Mouse (Mus musculus) midbrain, embryonic 11.5 days (tissue): ENCODE results near the gene Trim38. TPM values are rescaled to one million over a fixed set of nuclear protein-coding genes. Genes with fewer than 3 reads are reported as not detected.

Experiments used
- ATAC-seq: fragments of 200-750 bp; cut with Nextera tagmentation; 2 replicates; pipeline ENCODE4 v1.8.0; 2017; ENCODE audit warnings: moderate TSS enrichment, moderate library complexity; ENCODE audit not compliant: low FRiP score
- DNase-seq: peaks from one replicate; pipeline ENCODE4 v3.0.0; 2015; ENCODE audit warnings: low spot score; ENCODE audit errors: missing footprints
- H3K27ac ChIP-seq: fragments of 300-500 bp; sonication (generic); 2 replicates; pipeline ENCODE4 v1.5.1; 2014; ENCODE audit warnings: low read depth, low read length
- H3K27me3 ChIP-seq: fragments of 300-500 bp; sonication (generic); 2 replicates; pipeline ENCODE4 v1.6.1; 2014; ENCODE audit warnings: mild to moderate bottlenecking, low read length, moderate library complexity, mixed read lengths; ENCODE audit not compliant: control insufficient read depth, insufficient read depth
- H3K36me3 ChIP-seq: fragments of 300-500 bp; sonication (generic); 2 replicates; pipeline ENCODE4 v1.6.1; 2014; ENCODE audit warnings: mild to moderate bottlenecking, low read length, moderate library complexity, mixed read lengths; ENCODE audit not compliant: control insufficient read depth, insufficient read depth
- H3K4me1 ChIP-seq: fragments of 300-500 bp; sonication (generic); 2 replicates; pipeline ENCODE4 v1.6.1; 2014; ENCODE audit warnings: low read length; ENCODE audit not compliant: control insufficient read depth, insufficient read depth
- H3K4me2 ChIP-seq: fragments of 300-500 bp; sonication (generic); 2 replicates; pipeline ENCODE4 v1.6.1; 2014; ENCODE audit warnings: mild to moderate bottlenecking, moderate library complexity
- H3K4me3 ChIP-seq: fragments of 300-500 bp; sonication (generic); 2 replicates; pipeline ENCODE4 v1.5.1; 2014; ENCODE audit warnings: low read depth, low read length
- H3K9ac ChIP-seq: fragments of 300-500 bp; sonication (generic); 2 replicates; pipeline ENCODE4 v1.6.1; 2014; ENCODE audit warnings: low read length
- H3K9me3 ChIP-seq: fragments of 300-500 bp; sonication (generic); 2 replicates; pipeline ENCODE4 v1.6.1; 2016; ENCODE audit warnings: low read length; ENCODE audit not compliant: control insufficient read depth
- WGBS: fragments of 180-500 bp; shearing (Covaris S2); extraction: QIAGEN DNeasy Blood & Tissue Kit; methylation state at CpG from one replicate; pipeline ENCODE4 v1.1.7; 2014; 5-methylcytosine and 5-hydroxymethylcytosine counted together
- polyA plus RNA-seq: library from polyadenylated mRNA; unstranded; fragments of >200 nt; fragmentation: Nextera tagmentation; extraction: Ambion mirVana; gene quantifications from 2 replicates; pipeline ENCODE4 v1.2.1, GENCODE M21; 2014

The Trim38 gene
- polyA plus RNA-seq, 1 experiment from 2014 or later = not detected

DNA sequence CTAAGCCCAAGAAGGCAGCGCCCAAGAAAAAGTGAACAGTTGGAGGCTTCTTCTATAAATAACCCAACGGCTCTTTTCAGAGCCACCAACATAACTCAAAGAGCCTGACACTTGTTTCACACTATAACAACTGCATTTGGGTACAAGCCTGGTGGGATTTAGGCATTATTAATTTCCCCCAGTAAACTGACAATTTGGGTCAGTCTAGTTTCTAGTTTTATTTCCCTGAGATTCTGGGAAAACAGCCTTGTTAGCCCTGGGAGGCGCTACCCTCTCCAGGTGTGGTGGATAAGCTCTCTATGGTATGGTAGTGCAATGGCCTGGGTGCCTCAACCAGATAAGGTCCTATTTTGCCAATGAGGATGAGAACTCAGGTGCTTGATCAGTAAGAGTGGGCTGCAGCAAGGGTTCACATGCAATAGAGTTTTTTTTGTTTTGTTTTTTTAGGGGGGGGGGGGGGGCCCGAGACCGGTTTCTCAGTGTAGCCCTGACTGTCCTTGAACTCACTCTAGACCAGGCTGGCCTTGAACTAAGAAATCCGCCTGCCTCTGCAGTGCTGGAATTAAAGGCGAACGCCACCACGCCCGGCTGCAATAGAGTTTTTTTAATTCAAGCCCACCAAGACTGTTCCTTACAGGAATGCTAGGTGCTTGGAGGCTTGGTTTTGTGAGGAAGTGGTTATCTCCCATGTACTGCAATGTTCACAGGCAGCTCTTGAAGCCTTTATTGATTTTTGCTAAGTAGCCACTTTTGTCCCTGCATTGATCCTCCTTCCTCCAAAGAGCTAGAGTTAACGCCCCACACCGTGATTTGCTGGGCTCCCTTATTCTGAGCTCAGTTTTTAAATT lies 5.2 kb upstream of the Trim38 start:
- H3K9ac ChIP-seq = peak overlapping the region; percentile 77
- 25% methylated on average over 12 of the region's 12 CpGs for WGBS
- no peaks in the 10 kb centered on the region for H3K27me3 ChIP-seq
- peaks cover 23% of the 10 kb centered on the region for H3K4me1 ChIP-seq
- no peak for ATAC-seq
- peak; percentile 94 for DNase-seq
- H3K36me3 ChIP-seq = no peaks in the 10 kb centered on the region
- H3K27ac ChIP-seq = peak overlapping the region; percentile 83
- no peaks in the 10 kb centered on the region for H3K9me3 ChIP-seq
- peak overlapping the region; percentile 82 for H3K4me2 ChIP-seq
- H3K4me3 ChIP-seq = peak overlapping the region; percentile 52

GRCm38 (mm10) chr13:23765172-23765513 lies 4.6 kb upstream of the Trim38 start:
- no peaks in the 10 kb centered on the region for H3K36me3 ChIP-seq
- H3K27ac ChIP-seq = no peak overlapping the region
- DNase-seq = no peak
- 74% methylated on average over 1 of the region's 1 CpGs for WGBS
- H3K27me3 ChIP-seq = no peaks in the 10 kb centered on the region
- ATAC-seq = no peak
- peaks cover 18% of the 10 kb centered on the region for H3K4me1 ChIP-seq
- no peak overlapping the region for H3K9ac ChIP-seq
- no peaks in the 10 kb centered on the region for H3K9me3 ChIP-seq
- no peak overlapping the region for H3K4me2 ChIP-seq
- H3K4me3 ChIP-seq = no peak overlapping the region

GRCm38 (mm10) chr13:23766772-23767171 lies 2.9 kb upstream of the Trim38 start:
- Histone ChIP-seq H3K9ac (no peak overlapping the region), H3K4me1 (peaks cover 11% of the 10 kb centered on the region), H3K36me3 (no peaks in the 10 kb centered on the region), H3K4me3 (no peak overlapping the region), H3K27ac (no peak overlapping the region), H3K27me3 (no peaks in the 10 kb centered on the region), H3K9me3 (no peaks in the 10 kb centered on the region), H3K4me2 (no peak overlapping the region)
- ATAC-seq (no peak), DNase-seq (no peak)

DNA sequence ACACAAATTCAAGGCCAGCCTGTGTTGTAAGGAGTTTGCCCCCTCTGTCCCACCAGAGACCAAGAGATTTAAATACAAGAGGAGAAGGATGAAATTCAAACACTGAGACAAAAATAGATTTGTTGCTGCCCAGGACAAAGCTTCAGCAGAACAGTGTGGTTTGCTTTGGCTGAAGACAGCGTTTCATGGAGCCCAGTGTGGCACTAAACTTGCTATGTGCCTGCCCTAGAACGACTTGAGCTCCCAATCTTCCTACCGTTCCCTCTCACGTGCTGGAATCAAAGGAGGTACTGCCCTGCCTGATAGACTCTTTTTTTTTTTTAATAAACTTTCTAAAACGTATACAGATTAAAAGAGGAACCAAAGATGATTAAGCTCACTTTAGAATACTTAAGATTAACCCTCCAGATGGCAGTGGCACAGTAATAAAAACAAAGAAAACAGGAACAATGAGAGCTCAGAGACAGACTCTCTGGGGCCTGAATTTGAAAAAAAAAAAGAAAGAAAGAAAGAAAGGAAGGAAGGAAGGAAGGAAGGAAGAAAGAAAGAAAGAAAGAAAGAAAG lies 797 bp upstream of the Trim38 start:
- Histone ChIP-seq H3K4me1 (peaks cover 6% of the 10 kb centered on the region), H3K27me3 (no peaks in the 10 kb centered on the region), H3K9me3 (no peaks in the 10 kb centered on the region), H3K4me3 (no peak overlapping the region), H3K27ac (no peak overlapping the region), H3K9ac (no peak overlapping the region), H3K4me2 (no peak overlapping the region), H3K36me3 (no peaks in the 10 kb centered on the region)
- 47% methylated on average over 5 of the region's 5 CpGs for WGBS
- ATAC-seq (no peak), DNase-seq (no peak)

- 25% methylated on average over 21 of the region's 21 CpGs for WGBS
- H3K36me3 ChIP-seq = no peaks in the 10 kb centered on the region
- H3K4me2 ChIP-seq = peak overlapping the region; percentile 28
- H3K27ac ChIP-seq = no peak overlapping the region
- peak; percentile 97 for ATAC-seq
- no peak overlapping the region for H3K4me3 ChIP-seq
- no peaks in the 10 kb centered on the region for H3K9me3 ChIP-seq
- peak; percentile 90 for DNase-seq
- no peak overlapping the region for H3K9ac ChIP-seq
- no peaks in the 10 kb centered on the region for H3K27me3 ChIP-seq
- no peaks in the 10 kb centered on the region for H3K4me1 ChIP-seq
These were observed 3.0 kb downstream of the Trim38 start for GRCm38 (mm10) chr13:23772561-23773313.

GRCm38 (mm10) chr13:23778339-23778738 lies 8.6 kb downstream of the Trim38 start:
- Histone ChIP-seq H3K9ac (no peak overlapping the region), H3K9me3 (no peaks in the 10 kb centered on the region), H3K27me3 (no peaks in the 10 kb centered on the region), H3K4me3 (no peak overlapping the region), H3K4me2 (no peak overlapping the region), H3K36me3 (no peaks in the 10 kb centered on the region), H3K4me1 (no peaks in the 10 kb centered on the region), H3K27ac (no peak overlapping the region)
- DNase-seq = no peak
- 96% methylated on average over 7 of the region's 7 CpGs for WGBS
- ATAC-seq = no peak

GRCm38 (mm10) chr13:23779025-23779424 lies 9.3 kb downstream of the Trim38 start:
- DNase-seq = no peak
- Histone ChIP-seq H3K27ac (no peak overlapping the region), H3K36me3 (no peaks in the 10 kb centered on the region), H3K27me3 (no peaks in the 10 kb centered on the region), H3K4me3 (no peak overlapping the region), H3K4me2 (no peak overlapping the region), H3K9ac (no peak overlapping the region), H3K9me3 (no peaks in the 10 kb centered on the region), H3K4me1 (no peaks in the 10 kb centered on the region)
- WGBS = 83% methylated on average over 4 of the region's 4 CpGs
- no peak for ATAC-seq

DNA sequence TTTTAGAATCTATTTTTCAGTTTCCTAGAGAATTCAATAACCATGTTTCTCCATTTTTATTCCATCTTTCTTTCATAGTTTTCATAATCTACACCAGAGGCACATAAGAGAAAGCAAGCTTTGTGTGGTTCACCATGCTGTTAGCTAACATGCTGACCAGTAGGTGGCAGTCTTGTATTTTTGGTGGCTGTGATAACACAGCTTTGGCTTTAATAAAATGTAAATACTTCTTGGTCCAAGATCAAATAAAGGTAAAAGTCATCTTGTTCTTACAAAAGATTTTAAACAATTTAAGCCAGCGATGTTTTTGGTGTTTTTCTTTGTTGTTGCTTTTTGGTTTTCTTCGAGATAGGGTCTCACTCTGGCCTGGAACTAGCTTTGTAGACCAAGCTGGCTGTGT lies 22.8 kb downstream of the Trim38 start:
- Histone ChIP-seq H3K36me3 (no peaks in the 10 kb centered on the region), H3K9me3 (no peaks in the 10 kb centered on the region), H3K27ac (no peak overlapping the region), H3K27me3 (no peaks in the 10 kb centered on the region), H3K9ac (no peak overlapping the region), H3K4me2 (no peak overlapping the region), H3K4me1 (no peaks in the 10 kb centered on the region), H3K4me3 (no peak overlapping the region)
- ATAC-seq (no peak), DNase-seq (peak; percentile 91)
- WGBS = 55% methylated on average over 2 of the region's 2 CpGs

DNA sequence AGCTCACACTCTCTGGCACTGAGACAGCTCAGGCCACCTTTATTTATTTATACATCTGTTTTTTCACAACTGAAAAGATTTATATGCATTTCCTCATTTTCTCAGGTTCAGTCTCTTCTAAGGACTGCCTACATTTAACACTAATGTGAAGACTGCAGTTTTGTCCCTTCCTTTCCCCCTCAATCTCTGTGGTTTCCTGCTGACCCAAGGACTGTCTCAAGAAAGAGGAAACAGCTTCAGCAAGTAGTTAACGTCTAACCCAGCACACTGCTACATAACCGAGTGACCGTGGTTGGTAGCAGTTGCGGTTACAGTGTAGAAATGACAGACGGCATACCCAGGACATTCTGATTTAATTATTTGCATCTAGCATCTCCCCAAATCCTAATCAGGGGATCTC lies 29.7 kb downstream of the Trim38 start:
- Histone ChIP-seq H3K4me1 (no peaks in the 10 kb centered on the region), H3K27me3 (no peaks in the 10 kb centered on the region), H3K9me3 (no peaks in the 10 kb centered on the region), H3K4me3 (no peak overlapping the region), H3K4me2 (no peak overlapping the region), H3K9ac (no peak overlapping the region), H3K27ac (no peak overlapping the region), H3K36me3 (no peaks in the 10 kb centered on the region)
- no peak for ATAC-seq
- 89% methylated on average over 5 of the region's 5 CpGs for WGBS
- DNase-seq = no peak
